Mouse (Mus musculus) embryonic fibroblast, embryonic 13.5 days (primary cell): ENCODE data around the gene Tor3a.

Experiments used
- CTCF ChIP-seq: IDR thresholded peaks from 2 replicates; pipeline ENCODE4 v1.5.1; 2011; ENCODE audit warnings: mild to moderate bottlenecking, control low read depth, low read length, moderate library complexity, borderline replicate concordance; ENCODE audit not compliant: insufficient read depth
- POLR2A ChIP-seq: IDR thresholded peaks from 2 replicates; pipeline ENCODE4 v1.6.1; 2011; ENCODE audit warnings: low read depth, mild to moderate bottlenecking, control low read depth, low read length, moderate library complexity

GRCm38 (mm10) chr1:156616989-156617598, 57.1 kb downstream of the Tor3a start:
- TF ChIP-seq CTCF (no peak), POLR2A (peak; percentile 26; the same call in 1 of the 2 replicates)
